Mouse (Mus musculus) midbrain, embryonic 10.5 days (tissue): ENCODE measurements around the gene Tle2. TPM values are rescaled to one million over a fixed set of nuclear protein-coding genes. Genes with fewer than 3 reads are reported as not detected.

ENCODE experiments used
- DNase-seq: peaks from one replicate; pipeline ENCODE4 v3.0.0-alpha.2; 2017; ENCODE audit warnings: low spot score
- H3K27ac ChIP-seq: fragments of 300-500 bp; sonication (generic); replicated peaks from 2 replicates; pipeline ENCODE4 v1.5.1; 2016; ENCODE audit warnings: mild to moderate bottlenecking
- H3K27me3 ChIP-seq: fragments of 300-500 bp; sonication (generic); 2 replicates; pipeline ENCODE4 v1.6.1; 2016; ENCODE audit warnings: low read depth, mild to moderate bottlenecking; ENCODE audit not compliant: poor library complexity, severe bottlenecking
- H3K36me3 ChIP-seq: fragments of 300-500 bp; sonication (generic); 2 replicates; pipeline ENCODE4 v1.6.1; 2016; ENCODE audit warnings: mild to moderate bottlenecking, moderate library complexity
- H3K4me1 ChIP-seq: fragments of 300-500 bp; sonication (generic); 2 replicates; pipeline ENCODE4 v1.6.1; 2016
- H3K4me3 ChIP-seq: fragments of 300-500 bp; sonication (generic); 2 replicates; pipeline ENCODE4 v1.5.1; 2016; ENCODE audit warnings: mild to moderate bottlenecking, moderate library complexity
- H3K9me3 ChIP-seq: fragments of 300-500 bp; sonication (generic); replicated peaks from 2 replicates; pipeline ENCODE4 v1.6.1; 2016; ENCODE audit warnings: mild to moderate bottlenecking
- WGBS: fragments of 180-500 bp; shearing (Covaris S2); methylation state at CpG from one replicate; pipeline ENCODE4 v1.1.7; 2016; 5-methylcytosine and 5-hydroxymethylcytosine counted together
- polyA plus RNA-seq: library from polyadenylated mRNA; unstranded; fragments of >200 nt; fragmentation: Nextera tagmentation; extraction: Ambion mirVana; gene quantifications from 2 replicates; pipeline ENCODE4 v1.2.1, GENCODE M21; 2016

Gene Tle2
- polyA plus RNA-seq, 1 experiment from 2014 or later = 9.7 TPM

DNA sequence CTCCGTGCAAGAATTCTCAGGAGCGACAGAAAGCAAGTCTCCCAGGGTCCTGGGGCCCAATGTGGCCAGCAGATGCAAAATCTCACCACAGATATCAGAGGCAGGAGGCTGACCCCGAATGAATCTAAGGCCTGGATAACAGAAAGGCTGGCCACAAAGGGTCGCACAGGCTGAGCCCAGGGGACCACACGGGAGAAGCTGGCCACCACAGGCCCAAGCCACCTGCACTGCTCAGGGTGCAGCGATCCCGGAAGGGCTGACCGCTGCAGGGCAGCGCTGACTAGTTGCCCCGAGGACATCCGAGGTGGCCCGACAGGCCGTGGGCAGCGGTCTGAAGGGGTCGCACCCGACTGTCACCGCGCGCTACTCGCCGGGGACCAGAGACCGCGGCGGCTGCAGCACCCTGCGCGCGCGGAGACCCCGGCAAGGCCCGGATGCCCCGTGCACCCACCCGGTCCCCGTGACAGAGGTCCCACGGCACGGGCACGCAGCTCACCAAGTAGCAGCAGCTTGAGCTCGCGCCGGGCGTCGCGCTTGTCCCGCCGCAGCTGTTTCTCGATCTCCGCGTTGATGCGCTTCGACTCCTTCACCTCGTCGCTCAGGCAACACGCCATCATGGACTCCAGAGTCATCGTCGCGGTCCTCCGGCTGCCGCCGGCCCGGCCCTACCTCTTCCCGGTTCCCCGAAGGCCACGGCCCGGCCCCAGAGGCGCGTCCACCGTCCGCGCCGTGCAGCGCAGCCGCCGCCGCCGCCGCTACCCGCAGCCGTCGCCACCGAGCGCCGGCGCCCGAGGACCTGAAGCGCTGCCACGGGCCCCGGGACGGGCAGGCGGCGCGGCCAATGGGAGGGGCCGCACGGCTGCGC, 29.8 kb upstream of the Tle2 start:
- no peaks in the 10 kb centered on the region for H3K9me3 ChIP-seq
- WGBS = under 1% methylated on average over 93 of the region's 93 CpGs
- H3K27me3 ChIP-seq = peaks cover 4% of the 10 kb centered on the region; the same call in 1 of the 2 replicates
- peak overlapping the region; percentile 92 for H3K27ac ChIP-seq
- no peak for DNase-seq
- peaks cover 34% of the 10 kb centered on the region for H3K36me3 ChIP-seq
- H3K4me3 ChIP-seq = peak overlapping the region; percentile 90
- peaks cover 44% of the 10 kb centered on the region for H3K4me1 ChIP-seq

DNA sequence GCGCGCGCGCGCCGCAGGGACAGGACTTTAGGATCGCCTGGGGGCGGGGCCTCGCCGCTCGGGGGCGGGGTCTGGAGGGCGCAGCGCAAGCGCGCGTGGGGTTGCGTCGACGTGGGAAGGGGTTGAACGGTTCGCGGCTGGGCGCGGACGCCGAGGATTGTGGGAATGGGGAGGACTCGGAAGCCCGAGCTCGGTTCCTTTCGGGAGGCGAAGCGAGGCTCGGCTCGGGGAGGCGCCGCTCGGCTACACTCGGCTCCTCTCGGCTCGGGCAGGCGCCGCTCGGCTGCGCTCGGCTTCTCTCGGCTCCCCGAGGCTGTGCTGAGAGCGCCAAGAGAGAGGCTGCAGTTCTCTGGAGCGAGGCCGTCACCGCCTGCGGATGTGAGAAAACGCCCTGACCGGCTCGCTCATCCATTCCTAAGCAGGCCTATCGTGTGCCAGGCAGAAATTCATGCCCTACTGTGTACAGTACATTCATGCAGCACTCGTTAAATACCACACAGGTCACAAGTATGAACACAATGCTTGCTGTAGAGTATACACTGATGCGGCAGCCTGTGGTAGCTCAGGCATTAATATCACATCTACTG, 29.1 kb upstream of the Tle2 start, which contains the start of gene Gna11:
TSS of gene Gna11 (minus strand) at position 30 of the 587 bp plus-strand sequence.
- Histone ChIP-seq H3K4me1 (peaks cover 46% of the 10 kb centered on the region), H3K27ac (peak within 1 kb of the TSS; percentile 92), H3K27me3 (peaks cover 4% of the 10 kb centered on the region; the same call in 1 of the 2 replicates), H3K36me3 (peaks cover 26% of the 10 kb centered on the region), H3K9me3 (no peaks in the 10 kb centered on the region), H3K4me3 (peak within 1 kb of the TSS; percentile 90)
- WGBS = 1% methylated on average over 59 of the region's 59 CpGs
- DNase-seq = peak; percentile 100

DNA sequence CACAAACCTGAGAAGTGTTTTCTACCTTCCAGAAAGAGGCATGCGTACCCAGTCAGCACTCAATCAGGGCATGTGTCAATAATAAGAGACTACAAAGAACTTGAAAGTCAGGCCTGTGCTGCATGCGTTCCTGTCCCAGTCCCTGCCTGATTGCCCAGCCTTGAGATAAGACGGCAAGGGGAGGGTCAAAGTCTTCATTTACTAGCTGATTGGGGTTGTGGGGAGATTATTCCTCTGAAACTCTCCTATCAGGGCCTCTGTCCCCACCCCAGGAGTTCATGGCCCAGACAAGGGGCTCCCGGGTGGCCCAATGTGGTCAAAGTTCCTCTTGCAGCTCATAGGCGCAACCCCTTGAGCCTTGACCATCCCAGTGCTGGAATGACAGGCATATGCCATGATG, 28.0 kb upstream of the Tle2 start:
- Histone ChIP-seq H3K4me3 (no peak overlapping the region), H3K4me1 (peaks cover 41% of the 10 kb centered on the region), H3K27ac (no peak overlapping the region; the same call in 1 of the 2 replicates), H3K9me3 (no peaks in the 10 kb centered on the region), H3K36me3 (peaks cover 17% of the 10 kb centered on the region), H3K27me3 (peaks cover 4% of the 10 kb centered on the region; the same call in 1 of the 2 replicates)
- no peak for DNase-seq
- WGBS = 87% methylated on average over 5 of the region's 5 CpGs

DNA sequence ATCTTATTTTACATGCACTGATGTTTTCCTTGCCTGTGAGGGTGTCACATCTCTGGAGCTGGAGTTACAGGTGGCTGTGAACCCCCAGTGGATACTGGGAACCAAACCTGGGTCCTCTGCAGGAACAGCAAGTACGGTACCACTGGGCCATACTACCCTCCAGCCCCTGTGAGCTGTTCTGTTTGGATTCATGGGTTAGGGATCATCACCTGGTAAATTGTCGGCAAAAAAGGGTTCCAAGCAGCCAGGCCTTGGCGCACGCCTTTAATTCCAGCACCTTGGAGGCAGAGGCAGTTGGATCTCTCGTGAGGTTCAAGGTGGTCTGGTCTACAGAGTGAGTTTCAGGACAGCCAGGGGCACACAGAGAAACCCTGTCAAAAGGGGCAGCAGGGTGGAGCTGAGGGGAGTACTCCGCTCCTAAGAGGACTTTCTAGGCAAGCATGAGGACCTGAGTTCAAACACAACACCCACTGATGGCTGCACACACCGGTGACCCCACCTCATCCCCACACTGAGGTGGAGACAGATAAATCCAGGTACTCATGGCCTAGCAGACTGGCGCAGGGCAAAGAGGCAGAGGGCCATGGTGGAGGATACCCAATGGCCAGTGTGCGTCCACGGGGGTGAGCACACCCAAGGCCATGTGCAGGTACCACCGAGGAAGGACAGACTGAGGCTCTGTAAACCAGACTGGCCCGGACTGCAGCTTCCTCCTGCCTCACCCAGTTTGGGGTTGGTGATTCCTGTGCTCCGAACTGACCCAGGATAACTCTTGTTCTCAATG, 27.4 kb upstream of the Tle2 start:
- H3K4me3 ChIP-seq = no peak overlapping the region
- H3K27me3 ChIP-seq = peaks cover 4% of the 10 kb centered on the region; the same call in 1 of the 2 replicates
- H3K36me3 ChIP-seq = peaks cover 11% of the 10 kb centered on the region
- 91% methylated on average over 13 of the region's 13 CpGs for WGBS
- H3K27ac ChIP-seq = no peak overlapping the region
- H3K4me1 ChIP-seq = peaks cover 38% of the 10 kb centered on the region
- no peak for DNase-seq
- no peaks in the 10 kb centered on the region for H3K9me3 ChIP-seq

DNA sequence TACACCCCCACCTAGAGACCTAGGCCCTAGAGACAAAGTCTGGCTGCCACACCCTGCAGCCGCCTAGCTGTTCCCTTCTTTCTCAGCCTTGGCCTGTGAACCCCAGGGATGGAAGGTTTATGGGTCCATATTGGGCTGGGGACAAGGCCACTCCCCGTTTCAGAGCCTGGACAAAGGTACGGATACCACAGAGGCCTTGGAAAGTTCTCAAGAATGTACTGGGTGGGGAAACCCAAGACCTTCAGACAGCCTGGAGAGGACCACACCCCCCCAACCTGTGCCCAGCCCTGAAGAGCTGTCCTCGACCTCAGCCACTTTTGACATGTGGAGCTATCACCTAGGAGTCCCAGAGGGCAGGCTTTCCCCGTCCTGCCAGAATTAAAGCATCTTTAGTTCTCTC, 25.4 kb upstream of the Tle2 start:
- WGBS = 66% methylated on average over 5 of the region's 5 CpGs
- Histone ChIP-seq H3K4me3 (no peak overlapping the region), H3K36me3 (no peaks in the 10 kb centered on the region), H3K4me1 (peaks cover 18% of the 10 kb centered on the region), H3K27me3 (peaks cover 4% of the 10 kb centered on the region; the same call in 1 of the 2 replicates), H3K27ac (no peak overlapping the region), H3K9me3 (0 out of 2 replicates have a peak, but pooled peaks cover 4% of the 10 kb centered on the region)
- DNase-seq = no peak

DNA sequence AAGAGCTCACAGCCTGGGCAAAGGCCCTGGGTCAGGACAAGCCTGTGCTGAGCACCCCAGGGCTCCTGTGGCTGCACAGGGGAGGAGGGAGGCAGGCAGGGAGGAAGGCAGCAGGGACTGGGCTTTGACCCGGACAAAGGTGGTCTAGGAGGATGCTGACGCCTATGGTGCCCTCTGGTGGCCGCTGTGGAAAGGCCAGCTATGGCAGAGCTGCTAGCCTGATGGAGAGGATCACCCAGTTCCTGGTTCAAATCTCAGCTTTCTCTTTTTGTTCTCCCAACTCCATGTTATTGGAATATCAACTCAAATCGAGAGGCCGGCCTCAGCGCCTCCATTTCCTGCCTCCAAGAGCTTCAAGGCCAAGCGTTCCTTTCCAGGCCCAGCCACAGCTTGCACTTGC, 24.1 kb upstream of the Tle2 start:
- Histone ChIP-seq H3K36me3 (no peaks in the 10 kb centered on the region), H3K27me3 (peaks cover 4% of the 10 kb centered on the region; the same call in 1 of the 2 replicates), H3K27ac (peak overlapping the region; percentile 59), H3K4me1 (peaks cover 12% of the 10 kb centered on the region), H3K4me3 (0 out of 2 replicates have a peak overlapping the region, but pooled peaks have one; percentile 14), H3K9me3 (0 out of 2 replicates have a peak, but pooled peaks cover 4% of the 10 kb centered on the region)
- WGBS = 11% methylated on average over 7 of the region's 7 CpGs
- DNase-seq = peak; percentile 81

DNA sequence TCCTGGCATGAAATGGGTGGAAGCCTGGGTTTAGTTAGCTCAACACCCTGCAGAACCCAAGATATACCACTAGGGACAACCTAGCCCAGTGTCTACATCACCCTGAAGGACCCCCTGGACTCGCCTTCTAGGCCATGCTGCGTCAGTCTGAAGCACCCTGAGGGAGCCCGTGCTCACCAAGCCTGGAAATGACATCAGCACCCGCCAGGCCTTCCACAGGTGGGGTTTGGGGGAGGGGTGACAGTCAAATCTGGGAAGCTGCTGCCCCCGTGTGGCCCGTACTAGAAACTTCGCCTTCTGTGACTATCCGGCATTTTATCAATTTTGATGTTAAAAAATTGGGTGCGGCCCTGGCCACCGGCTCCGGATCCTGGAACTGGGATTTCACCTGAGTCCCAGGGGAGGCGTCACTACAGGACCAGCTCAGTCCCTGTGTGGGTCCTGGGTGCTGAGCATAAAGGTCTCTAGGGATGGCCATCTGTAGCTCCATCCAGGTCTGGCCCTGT, 22.7 kb upstream of the Tle2 start:
- H3K9me3 ChIP-seq = 0 out of 2 replicates have a peak, but pooled peaks cover 4% of the 10 kb centered on the region
- peak; percentile 70 for DNase-seq
- WGBS = 12% methylated on average over 12 of the region's 12 CpGs
- H3K36me3 ChIP-seq = no peaks in the 10 kb centered on the region
- H3K4me3 ChIP-seq = no peak overlapping the region
- peaks cover 7% of the 10 kb centered on the region; the same call in 1 of the 2 replicates for H3K4me1 ChIP-seq
- H3K27me3 ChIP-seq = peaks cover 4% of the 10 kb centered on the region; the same call in 1 of the 2 replicates
- H3K27ac ChIP-seq = no peak overlapping the region

DNA sequence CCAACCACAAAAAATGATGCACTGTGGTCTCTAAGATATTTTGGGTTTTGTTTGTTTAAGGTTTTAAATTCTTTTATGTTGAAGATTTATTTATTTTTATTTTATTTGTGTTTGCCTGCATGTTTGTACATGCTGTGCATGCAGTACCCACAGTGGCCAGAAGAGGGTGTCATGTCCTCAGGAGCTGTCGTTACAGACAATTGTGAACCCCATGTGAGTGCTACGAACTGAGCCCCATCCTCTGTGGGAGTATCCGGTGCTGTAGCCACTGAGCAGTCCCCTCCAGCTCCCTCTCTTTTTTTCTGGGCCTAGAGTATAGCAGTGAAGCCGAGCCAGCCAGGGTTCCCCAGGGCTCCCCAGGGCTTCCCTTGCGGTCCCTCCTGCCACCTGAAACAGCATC, 21.1 kb upstream of the Tle2 start:
- Histone ChIP-seq H3K4me3 (no peak overlapping the region), H3K9me3 (0 out of 2 replicates have a peak, but pooled peaks cover 4% of the 10 kb centered on the region), H3K27ac (no peak overlapping the region), H3K4me1 (peaks cover 7% of the 10 kb centered on the region; the same call in 1 of the 2 replicates), H3K27me3 (peaks cover 4% of the 10 kb centered on the region; the same call in 1 of the 2 replicates), H3K36me3 (no peaks in the 10 kb centered on the region)
- no peak for DNase-seq
- 83% methylated on average over 5 of the region's 5 CpGs for WGBS

DNA sequence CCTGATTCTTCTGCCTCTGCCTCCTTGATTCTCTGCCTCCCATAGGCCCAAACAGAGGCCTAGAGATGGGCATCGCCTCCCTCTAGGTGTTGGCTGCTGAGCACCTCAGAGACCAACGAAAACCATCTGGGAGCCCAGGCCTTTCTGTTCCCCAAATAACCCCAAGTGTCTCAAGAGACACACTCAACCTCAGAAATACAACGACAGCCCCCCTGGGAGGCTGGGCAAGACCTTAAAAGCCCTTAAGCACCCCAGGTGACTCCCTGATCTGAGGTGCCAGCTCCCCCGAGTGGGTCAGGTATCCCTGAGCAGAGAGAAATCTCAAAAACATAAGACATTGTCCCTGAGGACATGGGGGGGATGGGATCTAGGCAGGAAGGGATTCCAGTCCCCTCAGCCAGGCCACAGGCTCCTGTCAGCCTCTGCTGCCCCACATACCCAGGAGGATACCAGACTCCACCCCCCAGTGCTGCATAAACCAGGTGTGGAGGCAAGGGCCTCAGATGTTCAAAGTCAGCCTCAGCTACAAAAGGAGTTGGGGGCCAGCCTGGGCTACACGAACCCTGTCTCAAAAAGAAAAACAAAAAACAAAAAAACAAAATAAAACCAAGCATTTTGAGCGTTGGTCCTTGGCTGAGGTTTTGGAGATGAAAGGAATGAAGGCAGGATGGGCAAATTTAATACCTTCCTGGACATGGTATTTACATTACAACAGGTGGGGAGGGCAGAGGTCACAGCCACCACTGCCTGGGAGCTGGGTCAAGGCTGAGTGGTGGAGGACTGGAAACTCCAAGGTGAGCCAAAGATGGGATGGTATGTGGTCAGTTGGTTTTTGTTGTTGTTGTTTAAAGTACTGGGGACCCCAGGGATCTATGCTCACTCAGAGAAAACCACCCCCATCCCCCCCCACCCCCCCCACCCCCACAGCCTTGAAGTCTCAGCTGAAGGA, 20.3 kb upstream of the Tle2 start:
- no peak overlapping the region for H3K27ac ChIP-seq
- peaks cover 4% of the 10 kb centered on the region; the same call in 1 of the 2 replicates for H3K27me3 ChIP-seq
- DNase-seq = no peak
- H3K9me3 ChIP-seq = 0 out of 2 replicates have a peak, but pooled peaks cover 4% of the 10 kb centered on the region
- H3K4me1 ChIP-seq = peaks cover 12% of the 10 kb centered on the region
- no peaks in the 10 kb centered on the region for H3K36me3 ChIP-seq
- WGBS = 83% methylated on average over 6 of the region's 6 CpGs
- no peak overlapping the region for H3K4me3 ChIP-seq

DNA sequence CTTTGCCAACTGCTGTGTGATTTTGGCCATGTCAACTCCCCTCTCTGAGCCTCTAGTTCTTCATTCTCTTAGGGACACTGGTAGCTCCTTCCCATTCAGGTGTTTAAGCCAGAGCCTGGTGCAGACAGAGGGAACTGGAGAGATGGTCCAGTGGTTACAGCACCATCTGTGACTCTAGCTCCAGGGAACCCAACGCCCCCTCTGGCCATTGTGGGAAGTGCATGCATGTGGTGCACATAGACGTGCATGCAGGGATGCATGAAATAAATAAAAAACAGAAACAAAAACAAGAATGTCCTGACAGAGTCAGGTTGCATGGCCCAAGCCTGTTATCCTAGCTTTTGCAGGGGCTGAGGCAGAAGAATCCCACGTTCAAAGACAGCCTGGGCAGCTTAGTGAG, 18.1 kb upstream of the Tle2 start:
- WGBS = 73% methylated on average over 3 of the region's 3 CpGs

DNA sequence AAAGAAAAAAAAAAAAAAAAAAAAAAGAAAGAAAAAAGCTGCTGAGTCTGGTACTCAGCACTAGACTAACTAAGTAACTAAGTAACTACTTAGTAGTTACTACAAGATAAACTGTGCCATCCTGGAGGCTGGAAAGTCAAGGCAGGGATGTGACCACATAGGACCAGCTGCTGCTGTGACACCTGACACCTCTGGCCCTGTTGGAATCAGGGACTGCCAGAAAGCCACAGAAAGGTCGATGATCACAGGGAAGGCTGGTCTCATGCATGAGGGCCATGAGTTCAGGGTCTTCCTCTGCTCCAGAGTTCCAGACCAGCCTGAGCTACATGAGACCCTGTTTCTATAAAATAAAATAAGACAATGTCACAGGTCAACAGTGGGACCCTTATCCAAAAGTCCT, 16.9 kb upstream of the Tle2 start:
- Histone ChIP-seq H3K9me3 (0 out of 2 replicates have a peak, but pooled peaks cover 4% of the 10 kb centered on the region), H3K27me3 (peaks cover 9% of the 10 kb centered on the region), H3K4me3 (no peak overlapping the region), H3K4me1 (peaks cover 31% of the 10 kb centered on the region), H3K36me3 (peaks cover 17% of the 10 kb centered on the region), H3K27ac (no peak overlapping the region)
- no peak for DNase-seq
- WGBS = 47% methylated on average over 1 of the region's 1 CpGs

More for the DNA sequence above, 18.1 kb upstream of the Tle2 start:
- 0 out of 2 replicates have a peak, but pooled peaks cover 4% of the 10 kb centered on the region for H3K9me3 ChIP-seq
- H3K36me3 ChIP-seq = peaks cover 4% of the 10 kb centered on the region
- no peak overlapping the region for H3K27ac ChIP-seq
- H3K4me3 ChIP-seq = no peak overlapping the region
- peaks cover 5% of the 10 kb centered on the region; the same call in 1 of the 2 replicates for H3K27me3 ChIP-seq
- H3K4me1 ChIP-seq = peaks cover 30% of the 10 kb centered on the region
- DNase-seq = no peak
